Mouse (Mus musculus): ENCODE measurements around the gene Sept10. TPM values are rescaled to one million over a fixed set of nuclear protein-coding genes. Genes with fewer than 3 reads are reported as not detected.

The Sept10 gene
- 0.94 and 1.1 TPM in 2 replicates for polyA plus RNA-seq (2012; ENCODE audit: low replicate concordance)

GRCm38 (mm10) chr10:59221473-59222270 lies at the start of gene Sept10, which contains the start of gene Sowahc:
Gene Sept10, minus strand, starts transcription at chr10:59221847.
Gene Sowahc, plus strand, starts transcription at chr10:59221953.

Other genes starting within 250 kb of the Sept10 start
- gene Sowahc, start 106 bp upstream of the Sept10 start, polyA plus RNA-seq (2012; ENCODE audit: low replicate concordance): 4.1 and 11.3 TPM in 2 replicates
- 5.4 and 5.5 TPM in 2 replicates for gene P4ha1, start 101.4 kb upstream of the Sept10 start, polyA plus RNA-seq (2012; ENCODE audit: low replicate concordance)
- 0.17 and 0.42 TPM in 2 replicates for gene Gm10273, start 173.8 kb upstream of the Sept10 start, polyA plus RNA-seq (2012; ENCODE audit: low replicate concordance)
- not detected in 2 replicates for gene Pla2g12b, start 181.8 kb upstream of the Sept10 start, polyA plus RNA-seq (2012; ENCODE audit: low replicate concordance)
- gene Oit3, start 219.9 kb upstream of the Sept10 start, polyA plus RNA-seq (2012; ENCODE audit: low replicate concordance): 0.17 and 0.64 TPM in 2 replicates

All from hematopoietic multipotent progenitor cell, adult 10-12 weeks (in vitro differentiated cells).